Mouse (Mus musculus) gastrocnemius, postnatal 14 days (tissue): ENCODE results near the gene Mettl13. TPM values are rescaled to one million over a fixed set of nuclear protein-coding genes. Genes with fewer than 3 reads are reported as not detected.

ENCODE experiments used
- DNase-seq: peaks from one replicate; pipeline ENCODE4 v3.0.0; 2021; ENCODE audit warnings: mixed read lengths
- intact Hi-C: fragments of 180-260 bp; cut with DNase I; formaldehyde crosslinking; loops from one replicate; pipeline ENCODE4 v1.15.1; 2025; ENCODE audit warnings: low total_unique reads
- long read RNA-seq, 2 experiments: library from polyadenylated mRNA; stranded (forward); transcript quantifications; one replicate each; pipeline ENCODE4 v2.0.0; 2021
- total RNA-seq, 2 experiments: library from RNA; stranded (reverse); gene quantifications; 2 replicates each; pipeline ENCODE4 v1.2.3; 2021

Gene Mettl13
- 1 to 10 TPM; 6.0 TPM for total RNA-seq
- long read RNA-seq, experiment 1, full-length matches to known transcripts: 10 of 12 reads
- long read RNA-seq, experiment 1, partial matches to known transcripts: 2 of 12 reads
- long read RNA-seq, experiment 1, other reads (novel, unspliced or antisense): 0 of 12 reads
- long read RNA-seq, experiment 2, full-length matches to known transcripts: 8 of 10 reads
- long read RNA-seq, experiment 2, partial matches to known transcripts: 2 of 10 reads
- long read RNA-seq, experiment 2, other reads (novel, unspliced or antisense): 0 of 10 reads

GRCm38 (mm10) chr1:162548016-162548916, at the start of gene Mettl13:
Gene Mettl13 (minus strand): TSS chr1:162548551.
- intact Hi-C loops: no loop called here

GRCm38 (mm10) chr1:162597379-162598102, 49.2 kb upstream of the Mettl13 start:
- intact Hi-C loops: no loop called here

More at GRCm38 (mm10) chr1:162548016-162548916, at the start of gene Mettl13:
- peak; percentile 91 for DNase-seq

GRCm38 (mm10) chr1:162590415-162590997, 42.2 kb upstream of the Mettl13 start:
- DNase-seq: no peak
- intact Hi-C loops: no loop called here

More at GRCm38 (mm10) chr1:162597379-162598102, 49.2 kb upstream of the Mettl13 start:
- no peak for DNase-seq

GRCm38 (mm10) chr1:162589443-162589842, 41.1 kb upstream of the Mettl13 start:
- intact Hi-C loops: no loop called here
- peak; percentile 17 for DNase-seq

- no peak for DNase-seq
These were observed 40.3 kb upstream of the Mettl13 start for GRCm38 (mm10) chr1:162588606-162589005.

GRCm38 (mm10) chr1:162586282-162586681, 37.9 kb upstream of the Mettl13 start:
- intact Hi-C loops: no loop called here
- no peak for DNase-seq

More at GRCm38 (mm10) chr1:162588606-162589005, 40.3 kb upstream of the Mettl13 start:
- intact Hi-C loops: no loop called here

GRCm38 (mm10) chr1:162582884-162583283, 34.5 kb upstream of the Mettl13 start:
- DNase-seq: no peak
- intact Hi-C loops: no loop called here

- no peak for DNase-seq
- intact Hi-C loops: no loop called here
These were observed 26.7 kb upstream of the Mettl13 start for GRCm38 (mm10) chr1:162575098-162575497.

- intact Hi-C loops: no loop called here
- peak; percentile 36 for DNase-seq
These were observed 22.7 kb upstream of the Mettl13 start for GRCm38 (mm10) chr1:162570931-162571601.

- intact Hi-C loops: no loop called here
- peak; percentile 95 for DNase-seq
These were observed 22.0 kb upstream of the Mettl13 start, which contains the start of gene Vamp4 for GRCm38 (mm10) chr1:162570260-162570748. Gene Vamp4 (plus strand): TSS chr1:162570515.

- no peak for DNase-seq
- intact Hi-C loops: no loop called here
These were observed 19.0 kb upstream of the Mettl13 start for GRCm38 (mm10) chr1:162567351-162567750.

- no peak for DNase-seq
These were observed 16.6 kb upstream of the Mettl13 start for GRCm38 (mm10) chr1:162564992-162565391.

GRCm38 (mm10) chr1:162563236-162563635, 14.9 kb upstream of the Mettl13 start:
- intact Hi-C loops: no loop called here
- no peak for DNase-seq

More at GRCm38 (mm10) chr1:162564992-162565391, 16.6 kb upstream of the Mettl13 start:
- intact Hi-C loops: no loop called here

GRCm38 (mm10) chr1:162554193-162554592, 5.8 kb upstream of the Mettl13 start:
- intact Hi-C loops: loop anchor here (5.0 kb wide), 1 partner anchor 108 kb away; no protein-coding TSS in a partner anchor
- no peak for DNase-seq

GRCm38 (mm10) chr1:162552956-162553355, 4.6 kb upstream of the Mettl13 start:
- DNase-seq: no peak

GRCm38 (mm10) chr1:162549615-162550283, 1.4 kb upstream of the Mettl13 start:
- DNase-seq: no peak
- intact Hi-C loops: loop anchor here (5.0 kb wide), 1 partner anchor 113 kb away; no protein-coding TSS in a partner anchor

More at GRCm38 (mm10) chr1:162552956-162553355, 4.6 kb upstream of the Mettl13 start:
- intact Hi-C loops: loop anchor here (5.0 kb wide), 1 partner anchor 109 kb away; no protein-coding TSS in a partner anchor

- no peak for DNase-seq
- intact Hi-C loops: no loop called here
These were observed 714 bp upstream of the Mettl13 start for GRCm38 (mm10) chr1:162548917-162549613.
